Mouse (Mus musculus): ENCODE data around the gene Pik3r5. TPM values are rescaled to one million over a fixed set of nuclear protein-coding genes. Genes with fewer than 3 reads are reported as not detected.

The Pik3r5 gene
- total RNA-seq, 2 experiments from 2014 or later, result 0.87 to 1.1 TPM

DNA sequence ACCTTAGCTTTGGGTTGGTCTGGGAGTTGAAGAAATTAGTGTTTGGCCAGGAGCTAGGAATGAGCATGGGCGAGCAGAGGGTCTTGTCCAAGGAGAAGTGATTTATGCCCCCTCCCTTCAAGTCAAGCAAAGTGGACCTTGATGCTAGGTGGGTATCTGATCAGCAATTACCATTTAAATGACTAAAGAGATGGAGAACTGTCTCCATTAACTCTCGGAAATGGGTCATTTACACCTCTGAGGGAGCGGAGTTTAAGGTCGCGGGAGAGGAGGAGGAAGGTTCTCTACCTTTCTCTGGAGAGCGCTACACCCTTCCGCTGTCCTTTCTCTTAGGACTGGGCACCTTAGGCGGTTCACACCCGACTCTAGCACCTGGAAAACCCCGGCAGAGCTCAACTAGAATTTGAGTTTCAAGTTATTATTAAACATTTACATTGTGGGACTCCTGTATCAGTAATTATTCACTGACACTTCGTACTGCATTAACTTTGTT lies 31.1 kb upstream of the Pik3r5 start, which contains the start of gene Ntn1:
TSS of gene Ntn1 (minus strand) at position 97 of the 493 bp plus-strand sequence.
- DNase-seq (ENCODE audit: low spot score in 2 of 2), result no peak

DNA sequence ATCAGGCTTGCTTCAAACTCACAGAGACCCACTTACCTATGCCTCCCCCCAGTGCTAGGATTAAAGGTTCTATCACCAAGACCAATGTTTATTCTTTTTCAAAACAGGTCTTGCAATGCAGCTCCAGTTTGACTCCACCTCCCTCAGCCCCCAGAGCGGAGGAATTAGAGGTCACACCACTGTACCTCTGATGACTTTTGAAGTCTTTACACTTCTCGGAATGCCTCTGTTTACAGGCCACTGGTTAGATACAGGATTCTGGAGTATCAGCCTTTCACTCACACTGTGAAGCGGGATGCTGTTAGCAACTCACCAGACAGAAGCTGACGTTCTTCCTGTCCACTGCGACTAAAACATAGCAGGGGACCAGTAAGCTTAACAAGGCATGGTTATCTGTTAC lies 30.5 kb upstream of the Pik3r5 start:
- DNase-seq (ENCODE audit: low spot score in 2 of 2), result no peak

DNA sequence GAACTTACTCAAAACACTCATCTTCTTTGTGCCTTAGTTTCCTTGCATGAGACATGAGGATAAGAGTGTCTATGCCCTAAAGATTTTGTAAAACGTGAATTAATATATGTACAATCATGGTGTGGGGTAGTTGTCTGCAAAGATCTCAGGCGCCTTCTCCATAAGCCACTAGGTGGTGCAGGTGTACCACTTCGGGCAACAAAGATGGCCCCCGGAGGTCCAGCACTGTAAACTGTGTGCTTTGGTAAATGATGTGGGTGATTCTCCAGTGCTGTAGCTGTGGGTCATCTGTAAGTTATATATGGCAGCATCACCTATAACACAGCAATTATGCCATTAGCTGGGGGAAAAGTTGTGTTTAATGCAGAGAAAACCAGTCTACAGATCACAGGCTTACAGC lies 27.7 kb upstream of the Pik3r5 start:
- DNase-seq (ENCODE audit: low spot score in 2 of 2), result no peak

DNA sequence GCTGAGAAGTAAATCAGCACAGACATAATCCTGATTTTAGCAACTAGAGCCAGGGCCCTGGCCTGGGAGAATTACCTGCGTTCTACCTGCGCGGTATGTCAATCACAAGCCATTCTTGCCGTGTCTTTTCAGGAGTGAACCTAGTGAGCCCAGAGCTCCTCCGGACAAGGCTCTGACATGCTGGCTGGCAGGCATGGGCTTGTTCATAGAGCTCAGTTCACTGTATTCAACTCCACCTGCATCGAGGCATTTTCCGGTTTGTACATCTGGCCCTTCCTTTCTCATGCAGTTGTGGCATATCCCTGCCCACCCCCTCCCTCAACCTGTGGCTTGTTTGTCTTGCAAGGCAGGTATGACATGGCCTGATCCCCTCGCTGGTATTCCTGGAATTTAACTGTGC lies 26.3 kb upstream of the Pik3r5 start:
- no peak for DNase-seq (ENCODE audit: low spot score in 2 of 2)

DNA sequence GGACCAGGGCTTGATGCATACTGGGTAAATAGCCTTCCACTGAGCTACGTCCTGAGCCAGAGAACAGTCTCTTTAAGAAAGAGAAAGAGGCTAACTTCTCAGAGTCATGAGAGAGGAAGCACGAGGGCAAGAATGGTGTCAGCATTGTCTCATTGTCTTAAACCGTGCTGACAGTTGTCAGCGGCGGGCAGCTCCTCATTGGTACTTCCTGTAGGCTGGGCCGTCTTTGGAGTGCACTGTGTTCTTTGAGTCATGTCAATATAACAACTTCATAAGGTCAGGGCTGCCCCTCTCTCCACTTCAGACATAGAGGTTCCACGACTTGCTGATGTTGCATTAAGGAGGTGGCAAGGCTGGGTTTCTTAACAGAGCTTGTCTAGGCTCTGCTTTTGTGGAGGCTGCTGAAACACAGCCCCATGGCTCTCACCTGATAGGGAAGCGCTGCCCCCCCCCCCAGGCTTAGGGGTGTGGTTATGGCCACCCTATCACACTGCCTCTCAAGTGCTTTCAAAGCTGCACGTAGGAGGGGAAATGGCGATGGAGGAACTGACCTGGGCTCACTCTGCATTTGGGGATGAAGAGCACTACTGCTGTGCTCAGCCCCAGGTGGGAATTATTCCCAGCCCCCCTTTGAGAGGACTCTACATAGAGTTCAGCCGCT lies 24.5 kb upstream of the Pik3r5 start:
- no peak for DNase-seq (ENCODE audit: low spot score in 2 of 2)

DNA sequence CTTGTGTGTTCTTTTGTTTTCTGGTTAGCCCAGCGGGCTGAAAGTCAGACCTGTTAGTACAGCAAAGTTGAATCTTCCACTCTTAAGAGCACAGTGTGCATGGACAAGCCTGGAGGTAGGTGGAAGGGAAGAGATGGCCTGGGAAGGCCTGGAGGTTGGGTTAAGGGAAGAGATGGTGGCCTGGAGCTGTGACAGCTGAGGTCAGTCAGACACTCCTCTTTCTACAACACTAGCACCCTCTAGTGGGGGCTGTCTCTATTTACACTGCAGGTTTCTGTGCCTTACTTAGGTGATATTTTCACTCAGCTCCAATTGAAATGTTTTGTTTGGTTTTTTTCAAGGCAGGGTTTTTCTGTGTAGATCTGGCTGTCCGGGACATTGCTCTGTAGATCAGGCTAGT lies 23.8 kb upstream of the Pik3r5 start:
- DNase-seq (ENCODE audit: low spot score in 2 of 2), result peak; percentile 19 to 53

DNA sequence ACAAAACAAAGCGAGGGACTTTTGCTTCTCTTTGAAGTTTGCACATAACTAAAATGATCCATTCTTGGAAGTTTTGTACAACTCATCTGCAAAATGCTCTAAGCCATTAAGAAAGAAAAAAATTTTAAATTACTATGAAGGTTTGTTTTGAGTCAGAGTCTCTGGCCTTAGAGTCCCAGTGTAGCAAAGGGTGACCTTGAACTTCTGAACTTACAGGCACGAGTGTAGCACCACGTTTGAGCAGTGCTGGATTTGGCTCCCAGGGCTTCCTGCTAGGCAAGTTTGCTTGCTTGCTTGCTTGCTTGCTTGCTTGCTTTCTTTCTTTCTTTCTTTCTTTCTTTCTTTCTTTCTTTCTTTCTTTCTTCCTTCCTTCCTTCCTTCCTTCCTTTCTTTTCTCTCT lies 14.9 kb upstream of the Pik3r5 start:
- no peak for DNase-seq (ENCODE audit: low spot score in 2 of 2)

DNA sequence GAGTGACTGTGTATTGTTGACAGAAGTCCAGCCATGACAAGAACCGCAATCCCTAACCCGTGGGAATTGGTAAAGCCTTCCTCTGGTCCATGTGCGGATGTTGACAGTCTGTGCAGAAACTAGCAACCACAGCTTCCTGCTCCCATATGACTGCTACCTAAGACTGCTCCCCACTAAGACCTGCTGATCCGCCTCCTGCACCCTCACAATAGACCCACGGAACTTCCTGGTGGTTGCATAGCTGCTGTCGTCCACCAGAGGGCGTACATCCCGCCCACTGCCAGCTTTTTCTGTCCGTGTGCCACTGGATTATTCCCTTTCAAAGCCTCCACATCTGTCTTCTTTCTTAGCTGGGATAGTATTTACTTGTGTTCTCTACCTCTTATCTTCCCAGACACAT lies 14.1 kb upstream of the Pik3r5 start:
- no peak for DNase-seq (ENCODE audit: low spot score in 2 of 2)

DNA sequence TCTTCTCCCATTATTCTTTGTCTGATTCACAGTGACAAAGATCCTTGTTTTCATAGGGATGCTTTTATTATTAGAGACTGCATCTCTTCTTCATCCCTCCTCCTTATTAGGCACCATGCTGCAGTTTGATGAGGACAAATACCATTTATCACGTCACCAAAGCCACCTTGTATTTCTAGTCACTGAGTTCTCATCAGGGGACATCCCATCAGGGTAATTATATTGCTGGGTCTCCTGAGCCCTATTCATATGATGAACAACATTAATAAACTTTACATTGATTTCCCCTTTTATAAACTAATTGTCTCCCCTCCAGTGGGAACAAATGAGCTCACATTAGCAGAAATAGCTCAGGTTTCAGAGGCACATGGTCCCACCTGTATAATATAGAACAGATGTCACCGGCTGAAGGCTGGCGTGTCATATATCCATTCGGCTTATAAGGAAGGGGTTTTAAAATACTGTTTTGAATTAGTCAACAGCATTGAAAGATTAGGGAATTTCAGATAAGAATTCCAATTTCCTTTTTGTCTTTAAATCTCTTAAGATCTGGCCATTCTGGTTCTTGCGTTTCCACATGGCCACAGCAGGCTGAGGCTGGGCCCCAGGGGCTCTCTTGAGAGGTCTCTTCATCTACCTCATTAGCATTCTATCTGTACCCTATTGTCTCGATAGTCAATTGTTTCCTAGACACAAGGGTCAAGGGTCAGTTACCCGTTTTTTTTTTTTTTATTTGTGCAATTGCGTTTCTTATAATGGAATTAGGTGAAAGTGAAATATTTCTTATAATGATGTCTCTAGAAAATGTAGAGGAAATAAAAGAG lies 6.2 kb upstream of the Pik3r5 start:
- no peak for DNase-seq (ENCODE audit: low spot score in 2 of 2)

DNA sequence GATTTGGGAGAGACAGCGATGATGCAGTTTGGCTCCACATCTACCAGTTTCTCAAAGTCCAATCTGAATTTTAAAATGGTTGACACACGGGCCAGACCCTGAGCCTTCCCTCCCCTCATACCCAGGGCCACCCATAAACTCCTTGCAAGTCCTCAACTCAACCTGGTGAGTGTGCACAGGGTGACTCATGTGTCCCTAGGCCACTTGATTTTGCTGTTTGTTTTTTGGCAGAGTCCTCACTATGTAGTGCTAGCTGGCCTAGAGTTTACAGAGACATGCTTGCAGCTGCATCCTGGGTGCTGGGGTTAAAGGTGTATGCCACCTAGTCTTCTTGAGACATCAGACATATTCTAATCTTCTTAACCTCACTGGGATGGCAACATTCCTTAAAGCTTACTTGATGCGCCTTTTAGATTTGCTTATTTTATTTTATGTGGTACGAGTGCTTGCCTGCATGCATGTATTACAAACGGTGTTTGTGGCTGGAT lies 4.8 kb upstream of the Pik3r5 start:
- no peak for DNase-seq (ENCODE audit: low spot score in 2 of 2)

DNA sequence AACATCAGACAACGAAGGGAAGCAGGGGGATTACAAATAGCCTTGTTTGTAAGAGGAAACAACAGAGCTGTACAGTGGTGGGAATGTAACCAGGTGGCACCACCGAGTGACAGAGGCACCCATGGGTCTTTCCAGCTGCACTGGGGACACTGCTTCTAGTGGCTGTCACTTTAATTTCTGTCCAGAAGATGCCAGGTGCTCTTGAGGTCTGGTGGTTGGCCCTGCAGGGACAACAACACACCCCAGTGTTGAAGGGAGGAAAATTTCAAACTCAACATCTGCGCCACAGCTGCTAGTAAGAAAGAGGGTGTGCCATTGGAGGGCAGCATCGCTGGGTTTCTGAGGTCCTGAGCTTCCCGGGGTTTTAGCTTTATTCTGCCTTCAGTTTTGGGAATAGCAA lies 1.3 kb upstream of the Pik3r5 start:
- DNase-seq (ENCODE audit: low spot score in 2 of 2), result no peak

DNA sequence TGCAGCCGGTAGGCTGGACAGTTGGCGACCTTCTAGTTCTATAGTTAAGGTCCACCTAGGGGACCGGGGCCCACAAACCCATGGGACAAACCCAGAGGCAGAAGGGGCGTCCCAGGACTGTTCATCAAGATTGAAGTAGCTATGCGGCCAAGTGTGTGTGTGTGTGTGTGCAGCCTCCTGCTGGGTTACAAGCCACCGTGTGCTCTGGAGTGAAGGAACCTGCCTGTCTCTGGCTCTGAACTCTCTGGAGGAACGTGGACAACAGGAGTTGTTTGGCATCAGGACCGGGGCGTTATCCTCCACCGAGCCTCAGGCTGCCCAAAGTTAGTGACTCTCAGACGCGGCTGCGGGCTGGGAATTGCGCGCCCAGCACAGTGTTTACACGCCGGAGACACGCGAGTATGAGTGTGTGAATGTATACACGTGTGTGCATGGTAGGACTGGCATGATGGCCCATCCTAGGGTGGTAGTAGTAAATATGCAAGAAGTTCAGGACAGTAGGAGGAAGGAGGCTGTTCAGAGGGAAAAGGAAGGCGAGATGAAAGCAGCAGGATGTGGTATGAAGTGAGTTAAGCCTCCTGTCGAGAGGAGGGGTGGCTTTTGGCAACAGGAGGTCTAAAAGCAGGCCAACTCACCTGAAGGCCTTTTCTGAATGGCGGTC lies 570 bp downstream of the Pik3r5 start:
- DNase-seq (ENCODE audit: low spot score in 2 of 2), result no peak

DNA sequence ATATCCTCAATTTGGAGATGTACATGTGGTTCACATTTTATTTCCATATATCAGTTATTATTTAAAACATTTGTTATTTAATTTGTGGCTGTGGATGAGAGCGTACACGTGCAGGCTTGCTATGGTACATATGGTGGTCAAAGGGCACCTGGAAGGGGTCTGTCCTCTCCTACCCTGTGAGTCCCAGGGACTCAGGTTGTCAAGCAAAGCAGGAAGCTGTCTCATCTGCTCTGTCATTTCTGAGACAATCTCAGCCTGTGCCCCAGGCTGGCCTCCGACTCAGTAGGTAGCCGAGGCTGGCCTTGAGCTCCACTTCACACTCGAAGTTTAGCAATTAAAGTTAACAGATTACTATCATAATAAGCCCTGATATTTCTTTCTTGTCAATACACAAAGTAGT lies 1.6 kb downstream of the Pik3r5 start:
- DNase-seq (ENCODE audit: low spot score in 2 of 2), result no peak

DNA sequence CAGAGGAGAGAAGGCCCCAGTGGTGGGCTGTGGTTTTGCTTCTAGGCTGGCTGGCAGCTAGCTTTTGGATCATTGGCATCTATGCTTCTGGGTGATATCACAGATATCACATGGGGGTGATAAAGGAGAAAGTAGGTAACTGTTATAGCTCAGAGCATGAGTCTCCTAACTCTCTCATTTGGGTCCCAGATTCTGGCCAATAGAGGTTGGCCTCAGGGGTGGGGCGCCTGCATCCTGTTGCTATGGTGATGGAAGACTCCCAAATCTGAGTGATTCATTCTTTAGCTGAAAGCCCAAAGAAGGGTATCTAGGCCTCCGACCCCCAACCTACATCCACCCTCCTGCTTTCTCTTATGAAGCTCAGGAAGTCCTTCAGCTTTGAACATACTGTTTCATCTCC lies 2.8 kb downstream of the Pik3r5 start:
- no peak for DNase-seq (ENCODE audit: low spot score in 2 of 2)

DNA sequence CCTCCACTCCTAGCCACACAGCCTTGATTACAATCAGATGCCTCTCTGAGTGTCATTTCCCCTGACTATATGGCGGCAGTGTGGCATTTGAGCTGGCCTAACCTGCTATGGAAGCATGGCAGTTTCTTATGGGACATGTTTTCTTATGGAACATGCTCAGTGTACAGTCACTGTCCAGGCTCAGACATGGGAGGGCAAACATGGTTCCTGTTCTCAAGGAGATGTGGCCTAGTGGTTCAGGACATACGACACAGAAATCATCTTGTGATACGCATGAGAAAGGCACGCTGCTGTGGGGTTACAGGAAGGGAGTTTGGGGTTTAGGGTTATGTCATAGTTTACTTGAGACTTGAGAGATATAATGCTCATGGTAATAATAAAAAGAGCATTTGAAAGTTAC lies 3.7 kb downstream of the Pik3r5 start:
- DNase-seq (ENCODE audit: low spot score in 2 of 2), result no peak

DNA sequence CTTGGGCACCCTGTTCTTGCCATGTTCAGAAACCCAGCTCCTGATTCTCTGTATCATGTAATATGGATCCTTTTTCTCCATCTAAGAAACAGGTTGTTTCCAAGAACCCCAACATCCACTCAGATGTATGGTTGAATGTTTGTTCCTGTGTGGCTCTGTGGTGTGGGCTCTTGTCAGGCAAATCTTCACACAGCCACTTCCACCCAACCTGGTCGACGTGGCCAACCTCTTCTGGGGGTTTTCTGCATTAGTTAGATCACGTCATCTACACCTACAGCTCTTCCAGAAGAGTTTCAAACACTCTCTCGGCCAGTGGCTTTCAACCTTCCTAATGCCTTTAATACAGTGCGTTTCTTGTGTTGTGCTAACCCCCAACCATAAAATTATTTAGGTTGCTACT lies 4.5 kb downstream of the Pik3r5 start:
- DNase-seq (ENCODE audit: low spot score in 2 of 2), result no peak

DNA sequence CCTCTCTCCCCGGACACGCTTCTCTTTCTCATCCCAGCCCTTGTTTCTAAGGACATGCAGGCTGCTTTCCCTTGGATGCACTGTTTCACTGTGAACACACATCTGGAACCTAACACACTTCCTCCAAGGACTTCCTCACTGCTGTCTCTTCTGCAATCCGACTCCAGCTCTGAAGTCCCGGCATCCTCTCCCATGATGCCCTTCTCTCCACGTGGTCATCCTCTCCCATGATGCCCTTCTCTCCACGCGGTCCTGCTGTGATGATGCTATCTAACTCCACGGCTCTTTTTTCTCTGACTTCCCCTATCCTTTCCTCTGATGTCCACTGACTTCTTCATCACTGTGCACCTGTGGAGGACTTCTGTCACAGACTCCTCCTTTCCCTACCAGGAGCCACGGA lies 8.2 kb downstream of the Pik3r5 start:
- DNase-seq (ENCODE audit: low spot score in 2 of 2), result no peak

DNA sequence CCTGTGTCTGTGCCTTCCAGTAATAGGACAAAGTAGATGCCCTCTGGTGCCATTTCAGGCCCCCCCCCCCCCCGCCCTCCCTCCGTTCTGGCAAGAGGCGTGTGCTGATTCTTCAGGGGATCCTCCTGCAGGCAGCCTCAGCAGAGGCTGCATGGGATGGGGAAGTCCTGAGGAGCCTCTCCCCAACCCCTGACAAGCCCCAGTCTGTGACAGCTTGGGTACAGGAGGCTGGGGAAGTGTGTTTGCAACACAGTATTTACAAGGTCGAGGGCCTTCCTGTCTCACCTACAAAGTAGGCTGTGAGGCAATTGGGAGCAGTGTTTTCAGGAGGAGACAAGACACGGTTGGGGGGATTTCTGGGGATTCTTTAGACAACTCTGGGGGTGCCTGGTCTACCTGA lies 9.0 kb downstream of the Pik3r5 start:
- DNase-seq (ENCODE audit: low spot score in 2 of 2), result no peak

DNA sequence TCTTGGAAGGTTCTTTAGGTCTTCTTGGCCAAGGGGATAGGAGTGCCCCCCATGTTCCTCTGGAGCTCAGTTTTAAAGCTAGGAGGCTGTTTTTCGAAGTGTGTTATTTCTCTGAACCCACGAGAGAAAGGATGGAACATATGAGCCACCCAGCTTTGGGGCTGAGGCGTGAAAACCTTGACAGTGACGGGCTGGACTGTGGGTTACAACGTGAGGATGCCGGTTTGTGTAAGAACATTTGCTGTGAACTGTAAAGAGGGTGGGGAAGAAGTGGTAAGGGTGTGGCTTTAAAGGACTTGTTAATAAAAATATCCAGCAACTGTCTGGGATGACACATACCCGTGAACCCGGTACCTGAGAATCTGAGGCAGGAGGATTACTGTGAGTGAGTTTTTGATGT lies 10.4 kb downstream of the Pik3r5 start:
- no peak for DNase-seq (ENCODE audit: low spot score in 2 of 2)

DNA sequence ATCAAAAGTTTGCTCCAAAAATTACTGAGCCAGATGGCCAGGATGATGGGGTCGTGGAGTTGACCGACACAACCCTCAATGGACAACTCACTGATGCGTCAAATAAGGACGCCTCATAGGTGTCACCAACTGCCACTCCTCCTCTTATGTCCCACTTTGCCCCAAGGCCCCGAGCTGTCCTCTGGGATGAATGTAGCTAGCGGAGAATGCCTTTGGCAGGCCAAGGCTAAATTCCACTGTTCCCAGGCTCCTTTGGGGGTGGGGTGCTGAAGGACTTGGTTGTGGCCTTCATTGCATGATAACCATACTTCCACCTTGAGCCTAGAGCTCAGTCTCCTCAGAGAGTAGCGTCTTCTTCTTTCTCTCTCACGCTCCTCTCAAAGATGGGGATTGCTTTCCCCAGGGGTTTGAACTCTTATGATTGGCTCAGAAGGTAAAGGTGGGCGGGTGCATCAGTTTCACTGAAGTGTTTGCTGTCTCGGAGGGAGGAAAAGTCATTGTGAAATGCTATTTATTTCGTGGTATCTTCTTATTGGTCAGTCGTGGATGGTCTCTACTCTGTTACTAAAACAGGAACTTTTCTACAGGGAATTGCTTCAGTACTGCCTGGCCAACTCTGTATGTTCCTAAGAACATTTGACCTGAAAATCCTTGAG lies 11.2 kb downstream of the Pik3r5 start:
- DNase-seq (ENCODE audit: low spot score in 2 of 2), result no peak

DNA sequence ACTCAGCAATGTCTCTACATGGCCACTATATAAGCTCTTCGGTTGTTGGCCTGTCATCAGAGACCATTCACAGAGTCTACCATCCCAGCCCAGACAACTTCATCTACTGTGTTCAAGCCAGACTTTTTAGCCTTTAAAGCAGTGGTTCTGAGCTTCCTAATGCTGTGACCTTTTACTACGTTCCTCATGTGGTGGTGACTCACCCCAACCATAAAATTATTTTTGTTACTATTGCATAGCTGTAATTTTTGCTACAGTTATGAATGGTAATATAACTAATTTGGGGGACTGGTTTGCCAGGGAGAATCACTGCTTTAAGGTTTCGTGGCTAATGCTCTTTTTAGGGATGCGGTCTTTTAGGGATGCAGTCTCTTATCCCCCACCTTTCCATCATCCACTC lies 14.0 kb downstream of the Pik3r5 start:
- DNase-seq (ENCODE audit: low spot score in 2 of 2), result no peak

DNA sequence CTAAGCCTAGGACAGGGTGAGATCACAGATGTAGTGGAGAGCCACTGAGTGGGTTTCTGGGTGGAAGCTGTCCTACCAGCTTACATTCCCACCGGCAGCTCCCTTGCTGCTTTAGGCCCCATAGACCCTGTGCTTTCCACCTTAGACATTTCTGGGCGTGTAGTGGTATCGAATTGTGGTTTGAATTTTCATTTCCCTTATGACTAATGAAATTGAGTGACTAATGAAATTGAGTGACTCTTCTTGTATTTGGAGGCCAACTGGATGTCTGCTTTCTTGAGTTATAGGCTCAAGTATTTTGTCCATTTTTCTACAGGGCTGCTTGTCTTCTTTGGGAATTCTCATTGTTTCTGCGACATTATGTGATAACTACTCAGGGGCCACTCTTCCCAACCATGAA lies 14.6 kb downstream of the Pik3r5 start:
- no peak for DNase-seq (ENCODE audit: low spot score in 2 of 2)
